Mouse (Mus musculus): ENCODE results near the gene D430019H16Rik. TPM values are rescaled to one million over a fixed set of nuclear protein-coding genes. Genes with fewer than 3 reads are reported as not detected.

D430019H16Rik gene
- total and polyA plus RNA-seq, 2 experiments = 0.65 to 0.92 TPM

GRCm38 (mm10) chr12:105494796-105495195, 41.1 kb downstream of the D430019H16Rik start:
- no peak for TF ChIP-seq POLR2A (IDR thresholded peaks at IDR 0.05; ENCODE audit: extremely low read depth, insufficient read depth, low read length)
- no peak for TF ChIP-seq CTCF (IDR thresholded peaks at IDR 0.05; ENCODE audit: low read depth, low read length)
- H3K4me1 ChIP-seq (ENCODE audit: control insufficient read depth, insufficient read depth, low read length) = no peaks in the 10 kb centered on the region
- H3K9ac ChIP-seq (ENCODE audit: low read depth, low read length) = no peak overlapping the region
- 70% methylated on average over 5 of the region's 5 CpGs for WGBS
- no peak overlapping the region for H3K4me3 ChIP-seq (ENCODE audit: insufficient read depth, low read depth, low read length)
- no peak overlapping the region for H3K27ac ChIP-seq (replicated peaks; ENCODE audit: insufficient read depth, low read depth, low read length)
- no peaks in the 10 kb centered on the region for H3K36me3 ChIP-seq (ENCODE audit: control insufficient read depth, insufficient read depth, low read length)
- DNase-seq (ENCODE audit: extremely low read depth, low read depth, low spot score) = no peak
- H3K79me2 ChIP-seq (ENCODE audit: control insufficient read depth, insufficient read depth, low read length) = no peaks in the 10 kb centered on the region
- H3K27me3 ChIP-seq (ENCODE audit: control insufficient read depth, insufficient read depth, low read length) = no peaks in the 10 kb centered on the region

DNA sequence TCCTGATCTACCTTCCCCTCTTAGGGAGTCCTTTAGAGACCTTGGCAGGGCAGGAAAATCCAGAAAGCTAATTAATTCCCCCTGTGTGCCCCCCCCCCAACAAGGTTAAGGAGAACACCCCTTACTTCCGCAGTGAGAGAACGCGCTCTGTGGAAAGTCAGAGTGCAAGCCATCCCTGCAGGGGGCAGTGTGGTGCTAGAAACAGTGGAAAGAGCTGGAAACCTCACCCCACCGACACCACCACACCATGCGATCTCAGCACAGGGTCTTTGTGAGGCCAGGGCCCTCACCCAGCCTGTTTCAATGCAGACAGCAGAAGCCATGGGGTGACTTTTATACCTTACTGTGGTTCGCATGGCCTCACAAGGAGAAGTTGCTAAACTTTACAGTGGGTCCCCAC, 44.2 kb downstream of the D430019H16Rik start:
- H3K27me3 ChIP-seq (ENCODE audit: control insufficient read depth, insufficient read depth, low read length) = no peaks in the 10 kb centered on the region
- H3K27ac ChIP-seq (replicated peaks; ENCODE audit: insufficient read depth, low read depth, low read length) = no peak overlapping the region
- H3K79me2 ChIP-seq (ENCODE audit: control insufficient read depth, insufficient read depth, low read length) = no peaks in the 10 kb centered on the region
- H3K4me1 ChIP-seq (ENCODE audit: control insufficient read depth, insufficient read depth, low read length) = no peaks in the 10 kb centered on the region
- TF ChIP-seq POLR2A (IDR thresholded peaks at IDR 0.05; ENCODE audit: extremely low read depth, insufficient read depth, low read length) (no peak), CTCF (IDR thresholded peaks at IDR 0.05; ENCODE audit: low read depth, low read length) (peak; percentile 88)
- no peak overlapping the region for H3K4me3 ChIP-seq (ENCODE audit: insufficient read depth, low read depth, low read length)
- 13% methylated on average over 6 of the region's 6 CpGs for WGBS
- H3K9ac ChIP-seq (ENCODE audit: low read depth, low read length) = no peak overlapping the region
- no peak for DNase-seq (ENCODE audit: extremely low read depth, low read depth, low spot score)
- no peaks in the 10 kb centered on the region for H3K36me3 ChIP-seq (ENCODE audit: control insufficient read depth, insufficient read depth, low read length)

DNA sequence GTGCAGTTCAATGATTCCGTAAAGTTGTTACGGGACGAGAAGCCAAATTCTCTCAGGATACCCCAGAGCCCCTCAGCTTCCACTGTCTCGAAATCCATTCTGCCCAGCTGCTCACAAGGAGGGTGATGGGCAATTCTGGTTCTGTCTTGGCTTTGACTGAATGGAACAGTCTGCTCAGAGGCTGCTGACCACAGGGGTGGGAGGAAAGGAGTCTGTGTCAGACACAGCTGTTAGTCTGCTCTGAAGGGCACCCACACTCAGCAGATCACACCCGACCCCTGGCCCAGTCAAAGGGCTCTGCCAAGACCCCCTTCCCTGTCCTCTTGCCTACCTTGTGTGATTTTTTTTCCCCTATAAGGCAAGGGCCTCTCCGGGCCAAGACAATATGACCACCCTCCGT, 44.8 kb downstream of the D430019H16Rik start:
- Histone ChIP-seq H3K4me1 (ENCODE audit: control insufficient read depth, insufficient read depth, low read length) (no peaks in the 10 kb centered on the region), H3K27me3 (ENCODE audit: control insufficient read depth, insufficient read depth, low read length) (no peaks in the 10 kb centered on the region), H3K27ac (replicated peaks; ENCODE audit: insufficient read depth, low read depth, low read length) (no peak overlapping the region), H3K9ac (ENCODE audit: low read depth, low read length) (no peak overlapping the region), H3K36me3 (ENCODE audit: control insufficient read depth, insufficient read depth, low read length) (no peaks in the 10 kb centered on the region), H3K4me3 (ENCODE audit: insufficient read depth, low read depth, low read length) (no peak overlapping the region), H3K79me2 (ENCODE audit: control insufficient read depth, insufficient read depth, low read length) (no peaks in the 10 kb centered on the region)
- 89% methylated on average over 7 of the region's 7 CpGs for WGBS
- no peak for TF ChIP-seq CTCF (IDR thresholded peaks at IDR 0.05; ENCODE audit: low read depth, low read length)
- no peak for TF ChIP-seq POLR2A (IDR thresholded peaks at IDR 0.05; ENCODE audit: extremely low read depth, insufficient read depth, low read length)
- no peak for DNase-seq (ENCODE audit: extremely low read depth, low read depth, low spot score)

DNA sequence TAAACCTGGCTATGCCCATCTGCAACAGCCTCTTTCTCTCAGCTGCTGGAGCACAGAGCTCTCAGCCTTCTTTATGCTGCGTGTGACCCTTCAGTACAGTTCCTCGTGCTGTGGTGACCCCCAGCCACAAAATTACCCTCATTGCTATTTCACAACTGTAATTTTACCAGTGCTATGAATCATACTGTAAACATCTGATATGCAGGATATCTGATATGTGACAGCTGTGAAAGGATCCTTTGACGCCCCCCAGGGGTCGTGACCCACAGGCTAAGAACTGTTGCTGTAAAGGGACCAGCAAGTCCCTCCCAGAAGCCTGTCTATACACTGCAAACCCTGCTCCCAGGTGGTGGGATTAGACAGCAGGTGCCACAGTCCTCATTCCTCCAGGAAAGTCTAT, 45.2 kb downstream of the D430019H16Rik start:
- Histone ChIP-seq H3K9ac (ENCODE audit: low read depth, low read length) (no peak overlapping the region), H3K4me3 (ENCODE audit: insufficient read depth, low read depth, low read length) (no peak overlapping the region), H3K4me1 (ENCODE audit: control insufficient read depth, insufficient read depth, low read length) (no peaks in the 10 kb centered on the region), H3K79me2 (ENCODE audit: control insufficient read depth, insufficient read depth, low read length) (no peaks in the 10 kb centered on the region), H3K27ac (replicated peaks; ENCODE audit: insufficient read depth, low read depth, low read length) (no peak overlapping the region), H3K27me3 (ENCODE audit: control insufficient read depth, insufficient read depth, low read length) (no peaks in the 10 kb centered on the region), H3K36me3 (ENCODE audit: control insufficient read depth, insufficient read depth, low read length) (no peaks in the 10 kb centered on the region)
- TF ChIP-seq CTCF (IDR thresholded peaks at IDR 0.05; ENCODE audit: low read depth, low read length) = no peak
- no peak for TF ChIP-seq POLR2A (IDR thresholded peaks at IDR 0.05; ENCODE audit: extremely low read depth, insufficient read depth, low read length)
- DNase-seq (ENCODE audit: extremely low read depth, low read depth, low spot score) = no peak
- 59% methylated on average over 4 of the region's 4 CpGs for WGBS

DNA sequence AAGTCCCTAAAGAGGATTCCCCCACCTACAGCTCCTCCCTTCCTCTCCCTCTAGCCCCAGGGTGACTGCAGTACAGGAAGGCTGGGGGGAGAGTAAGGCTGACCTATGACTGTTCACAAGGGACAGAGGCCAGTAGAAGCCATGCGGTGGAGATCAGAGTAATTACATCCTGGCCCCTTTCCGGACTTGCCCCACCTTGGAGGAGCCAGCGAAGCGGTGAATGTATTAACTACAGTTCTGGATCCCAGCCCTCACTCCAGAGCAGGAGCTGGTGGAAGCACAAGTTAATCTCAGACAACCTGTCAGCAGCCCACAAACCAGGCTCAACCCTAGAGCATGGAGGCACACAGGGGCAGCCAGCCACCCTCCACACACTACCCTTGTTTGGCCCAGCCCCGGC, 47.3 kb downstream of the D430019H16Rik start:
- Histone ChIP-seq H3K27ac (replicated peaks; ENCODE audit: insufficient read depth, low read depth, low read length) (no peak overlapping the region), H3K27me3 (ENCODE audit: control insufficient read depth, insufficient read depth, low read length) (no peaks in the 10 kb centered on the region; the same call in 1 of the 2 replicates), H3K36me3 (ENCODE audit: control insufficient read depth, insufficient read depth, low read length) (no peaks in the 10 kb centered on the region), H3K4me3 (ENCODE audit: insufficient read depth, low read depth, low read length) (no peak overlapping the region), H3K9ac (ENCODE audit: low read depth, low read length) (no peak overlapping the region), H3K79me2 (ENCODE audit: control insufficient read depth, insufficient read depth, low read length) (no peaks in the 10 kb centered on the region), H3K4me1 (ENCODE audit: control insufficient read depth, insufficient read depth, low read length) (no peaks in the 10 kb centered on the region)
- DNase-seq (ENCODE audit: extremely low read depth, low read depth, low spot score) = no peak
- TF ChIP-seq POLR2A (IDR thresholded peaks at IDR 0.05; ENCODE audit: extremely low read depth, insufficient read depth, low read length) (no peak), CTCF (IDR thresholded peaks at IDR 0.05; ENCODE audit: low read depth, low read length) (no peak)
- WGBS = 61% methylated on average over 5 of the region's 5 CpGs

DNA sequence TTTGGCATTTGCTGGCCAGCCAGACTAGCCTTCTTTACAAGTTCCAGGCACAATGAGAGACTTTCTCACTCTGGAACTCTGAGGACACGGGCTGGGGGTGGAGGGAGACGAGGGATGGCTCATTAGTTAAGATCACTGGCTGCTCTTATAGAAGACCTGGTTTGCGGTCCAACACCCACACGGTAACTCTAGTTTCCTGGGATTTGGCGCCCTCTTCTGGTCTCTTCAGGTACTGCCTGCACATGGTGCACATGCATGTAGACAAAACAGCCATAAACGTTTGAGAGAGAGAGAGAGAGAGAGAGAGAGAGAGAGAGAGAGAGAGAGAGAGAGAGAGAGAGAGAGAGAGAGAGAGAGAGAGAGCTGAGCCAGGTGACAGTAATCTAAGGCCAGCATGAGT, 51.1 kb downstream of the D430019H16Rik start:
- H3K4me3 ChIP-seq (ENCODE audit: insufficient read depth, low read depth, low read length) = no peak overlapping the region
- WGBS = 68% methylated on average over 6 of the region's 6 CpGs
- no peaks in the 10 kb centered on the region; the same call in 1 of the 2 replicates for H3K27me3 ChIP-seq (ENCODE audit: control insufficient read depth, insufficient read depth, low read length)
- TF ChIP-seq CTCF (IDR thresholded peaks at IDR 0.05; ENCODE audit: low read depth, low read length) = peak; percentile 30; the same call in 1 of the 2 replicates
- TF ChIP-seq POLR2A (IDR thresholded peaks at IDR 0.05; ENCODE audit: extremely low read depth, insufficient read depth, low read length) = no peak
- DNase-seq (ENCODE audit: extremely low read depth, low read depth, low spot score) = no peak
- no peaks in the 10 kb centered on the region for H3K79me2 ChIP-seq (ENCODE audit: control insufficient read depth, insufficient read depth, low read length)
- no peak overlapping the region for H3K27ac ChIP-seq (replicated peaks; ENCODE audit: insufficient read depth, low read depth, low read length)
- no peaks in the 10 kb centered on the region for H3K36me3 ChIP-seq (ENCODE audit: control insufficient read depth, insufficient read depth, low read length)
- H3K4me1 ChIP-seq (ENCODE audit: control insufficient read depth, insufficient read depth, low read length) = no peaks in the 10 kb centered on the region
- no peak overlapping the region for H3K9ac ChIP-seq (ENCODE audit: low read depth, low read length)

Measured in liver, adult 2 months (tissue).